Mouse (Mus musculus) megakaryocyte-erythroid progenitor cell, adult 5-6 weeks (primary cell): Measurements from ENCODE around the gene Odf2l. TPM values are rescaled to one million over a fixed set of nuclear protein-coding genes. Genes with fewer than 3 reads are reported as not detected.

ENCODE experiments used
- ATAC-seq: replicated peaks from 2 replicates; pipeline ENCODE4 v1.8.0; 2016; ENCODE audit warnings: mild to moderate bottlenecking, inconsistent platforms; ENCODE audit not compliant: severe bottlenecking, poor library complexity, low FRiP score, low TSS enrichment
- total RNA-seq, 2 experiments: library from RNA; stranded (forward) in 1 of 2; stranded (reverse) in 1 of 2; fragments of 200-1000, 215-1000 nt in 1 of 2; fragments of >200 nt in 1 of 2; fragmentation: Nextera tagmentation in 1 of 2; gene quantifications; 2 replicates each; pipeline ENCODE4 v1.2.3; 2014 to 2017

The Odf2l gene
- 26.5 and 44.8 TPM in 2 replicates for total RNA-seq (2014; fragmentation: Nextera tagmentation)
- 27.7 and 42.9 TPM in 2 replicates for total RNA-seq (2017)

- ATAC-seq, result peak; percentile 96
Measured at GRCm38 (mm10) chr3:145118254-145119001, at the start of gene Odf2l. Gene Odf2l (plus strand): TSS chr3:145118588.

- no peak for ATAC-seq
Measured at GRCm38 (mm10) chr3:145068964-145069363, 49.4 kb upstream of the Odf2l start.

- ATAC-seq, result no peak
Measured at GRCm38 (mm10) chr3:145072339-145072738, 46.0 kb upstream of the Odf2l start.

GRCm38 (mm10) chr3:145078405-145078804 is 40.0 kb upstream of the Odf2l start:
- no peak for ATAC-seq

- no peak for ATAC-seq
Measured at GRCm38 (mm10) chr3:145080904-145081303, 37.5 kb upstream of the Odf2l start.

GRCm38 (mm10) chr3:145083081-145083480 is 35.3 kb upstream of the Odf2l start:
- 0 out of 2 replicates have a peak, but pooled peaks have one; percentile 31 for ATAC-seq

GRCm38 (mm10) chr3:145086180-145086579 is 32.2 kb upstream of the Odf2l start:
- ATAC-seq, result no peak

- ATAC-seq, result no peak
Measured at GRCm38 (mm10) chr3:145087857-145088598, 30.4 kb upstream of the Odf2l start.

- ATAC-seq, result no peak
Measured at GRCm38 (mm10) chr3:145099291-145099690, 19.1 kb upstream of the Odf2l start, which contains the start of gene Clca2. Gene Clca2 (minus strand): TSS chr3:145099443.

- ATAC-seq, result no peak
Measured at GRCm38 (mm10) chr3:145101891-145102555, 16.4 kb upstream of the Odf2l start.

- ATAC-seq, result no peak
Measured at GRCm38 (mm10) chr3:145103321-145103720, 15.1 kb upstream of the Odf2l start.

- ATAC-seq, result peak; percentile 31; the same call in 1 of the 2 replicates
Measured at GRCm38 (mm10) chr3:145103770-145104169, 14.6 kb upstream of the Odf2l start.

GRCm38 (mm10) chr3:145105076-145105772 is 13.2 kb upstream of the Odf2l start:
- no peak for ATAC-seq

- no peak for ATAC-seq
Measured at GRCm38 (mm10) chr3:145105773-145106504, 12.4 kb upstream of the Odf2l start.

- ATAC-seq, result peak; percentile 61
Measured at GRCm38 (mm10) chr3:145115169-145115568, 3.2 kb upstream of the Odf2l start.

GRCm38 (mm10) chr3:145117637-145118036 is 751 bp upstream of the Odf2l start:
- no peak for ATAC-seq

- ATAC-seq, result no peak; the same call in 1 of the 2 replicates
Measured at GRCm38 (mm10) chr3:145119002-145119358, 592 bp downstream of the Odf2l start.

GRCm38 (mm10) chr3:145119425-145119824 is 1.0 kb downstream of the Odf2l start:
- ATAC-seq, result no peak

- no peak for ATAC-seq
Measured at GRCm38 (mm10) chr3:145126618-145127017, 8.2 kb downstream of the Odf2l start.
